Mouse (Mus musculus): ENCODE results near the gene Stam.
"Not testable (repeated sequence)": the region's sequence is repeated elsewhere in the genome, so short reads cannot be mapped to it uniquely, and the experiment has no call there.

The Stam gene

GRCm38 (mm10) chr2:14073362-14074220, at the start of gene Stam:
Gene Stam, plus strand, starts transcription at chr2:14074098.
- peak; percentile 88 for DNase-seq (ENCODE audit: low spot score)

- no peak for DNase-seq (ENCODE audit: low spot score)
Measured at GRCm38 (mm10) chr2:14041249-14041648, 32.6 kb upstream of the Stam start.

GRCm38 (mm10) chr2:14043011-14043410, 30.9 kb upstream of the Stam start:
- DNase-seq (ENCODE audit: low spot score): no peak

- DNase-seq (ENCODE audit: low spot score): no peak
Measured at GRCm38 (mm10) chr2:14043577-14044170, 30.2 kb upstream of the Stam start.

- peak; percentile 88 for DNase-seq (ENCODE audit: low spot score)
Measured at GRCm38 (mm10) chr2:14048381-14048780, 25.5 kb upstream of the Stam start.

- no peak for DNase-seq (ENCODE audit: low spot score)
Measured at GRCm38 (mm10) chr2:14048808-14049207, 25.1 kb upstream of the Stam start.

- DNase-seq (ENCODE audit: low spot score): no peak
Measured at GRCm38 (mm10) chr2:14053618-14054017, 20.3 kb upstream of the Stam start.

- DNase-seq (ENCODE audit: low spot score): no peak
Measured at GRCm38 (mm10) chr2:14054163-14054562, 19.7 kb upstream of the Stam start.

GRCm38 (mm10) chr2:14054716-14055115, 19.2 kb upstream of the Stam start:
- DNase-seq (ENCODE audit: low spot score): no peak

GRCm38 (mm10) chr2:14055168-14055565, 18.7 kb upstream of the Stam start:
- DNase-seq (ENCODE audit: low spot score): no peak

GRCm38 (mm10) chr2:14055566-14056331, 18.1 kb upstream of the Stam start, which contains the start of gene Hacd1:
Gene Hacd1, minus strand, starts transcription at chr2:14056135.
- DNase-seq (ENCODE audit: low spot score): peak; percentile 79

- no peak for DNase-seq (ENCODE audit: low spot score)
Measured at GRCm38 (mm10) chr2:14065704-14066650, 7.9 kb upstream of the Stam start.

GRCm38 (mm10) chr2:14069027-14069426, 4.9 kb upstream of the Stam start:
- DNase-seq (ENCODE audit: low spot score): no peak

- no peak for DNase-seq (ENCODE audit: low spot score)
Measured at GRCm38 (mm10) chr2:14070466-14070865, 3.4 kb upstream of the Stam start.

GRCm38 (mm10) chr2:14073008-14073361, 913 bp upstream of the Stam start:
- DNase-seq (ENCODE audit: low spot score): no peak

- DNase-seq (ENCODE audit: low spot score): peak; percentile 18
Measured at GRCm38 (mm10) chr2:14074221-14074901, 463 bp downstream of the Stam start.

GRCm38 (mm10) chr2:14078527-14078926, 4.6 kb downstream of the Stam start:
- not testable (repeated sequence) for DNase-seq (ENCODE audit: low spot score)

GRCm38 (mm10) chr2:14100533-14100932, 26.6 kb downstream of the Stam start:
- no peak for DNase-seq (ENCODE audit: low spot score)

GRCm38 (mm10) chr2:14102603-14103002, 28.7 kb downstream of the Stam start:
- no peak for DNase-seq (ENCODE audit: low spot score)

GRCm38 (mm10) chr2:14103924-14104323, 30.0 kb downstream of the Stam start:
- no peak for DNase-seq (ENCODE audit: low spot score)

- DNase-seq (ENCODE audit: low spot score): no peak
Measured at GRCm38 (mm10) chr2:14107673-14108072, 33.8 kb downstream of the Stam start.

Data from layer of hippocampus, adult 11-12 months (tissue).